Mouse (Mus musculus): ENCODE results near the gene Chkb.

DNA sequence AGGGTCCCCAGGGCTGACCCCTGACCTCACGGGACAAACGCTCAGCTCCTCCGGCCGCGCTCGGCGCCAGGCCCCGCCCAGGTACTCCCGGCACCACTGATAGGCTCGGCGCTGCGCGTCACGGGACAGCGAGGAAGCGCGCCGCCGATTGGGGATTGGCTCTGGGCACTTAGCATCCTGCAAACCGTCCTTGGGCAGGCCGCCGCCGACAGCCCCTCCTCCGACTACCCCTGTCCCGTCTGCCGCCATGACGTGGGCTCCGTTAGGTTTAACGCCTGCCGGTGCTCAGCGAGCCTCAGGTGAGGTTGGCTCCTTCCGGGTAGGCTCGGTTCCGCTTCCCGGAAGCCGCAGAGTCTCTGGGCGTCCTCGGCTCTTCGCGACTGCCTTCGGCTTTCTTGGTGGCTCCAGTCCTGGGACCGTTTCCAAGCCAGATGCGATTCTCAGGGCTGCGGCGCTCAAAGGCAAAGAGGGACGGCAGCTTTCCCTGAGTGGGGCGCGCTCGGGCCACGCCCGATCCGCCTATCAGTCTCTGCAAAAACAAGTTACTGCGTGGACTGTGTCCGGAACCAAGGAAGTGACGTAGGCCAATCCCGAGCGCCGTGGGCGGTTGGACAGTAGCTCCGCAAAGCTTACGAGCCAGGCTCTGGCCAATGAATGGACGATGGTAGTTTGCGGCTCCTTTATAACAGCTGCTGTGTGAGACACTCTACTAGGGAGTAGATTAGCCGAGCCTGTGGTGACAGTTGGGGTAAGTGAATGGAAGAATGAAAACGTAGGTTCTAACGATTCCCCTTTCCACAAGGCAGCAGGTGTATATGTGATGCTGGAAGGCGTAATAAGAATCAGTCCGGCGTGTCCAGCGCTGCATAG is at the start of gene Chkb, which contains the start of the genes C730034F03Rik and Gm44502:
- TF ChIP-seq JUND (conservative IDR thresholded peaks at IDR 0.05; ENCODE audit: low read depth, low read length) = no peak
- TF ChIP-seq EP300 (IDR thresholded peaks at IDR 0.05; ENCODE audit: low read length) = no peak
- TF ChIP-seq POLR2A (IDR thresholded peaks at IDR 0.05; ENCODE audit: low read depth, low read length) = peak; percentile 92
- TF ChIP-seq ETS1 (conservative IDR thresholded peaks at IDR 0.05; ENCODE audit: low read depth, low read length) = 0 out of 2 replicates have a peak, but pooled peaks have one; percentile 30
- TF ChIP-seq NRF1 (IDR thresholded peaks at IDR 0.05; ENCODE audit: low read depth, low read length) = no peak; the same call in 1 of the 2 replicates
- TF ChIP-seq CTCF (conservative IDR thresholded peaks at IDR 0.05 in 1 of 2, IDR thresholded peaks at IDR 0.05 in 1 of 2; ENCODE audit: low read depth in 2 of 2, low read length in 2 of 2) = no peak
- TF ChIP-seq ZMIZ1 (IDR thresholded peaks at IDR 0.05; ENCODE audit: low read depth, low read length) = peak; percentile 90
- TF ChIP-seq USF1 (IDR thresholded peaks at IDR 0.05; ENCODE audit: low read depth, low read length) = peak; percentile 47
- no peak for TF ChIP-seq MAFK (IDR thresholded peaks at IDR 0.05; ENCODE audit: insufficient replicate concordance, low read length)
- no peak for TF ChIP-seq CHD2 (IDR thresholded peaks at IDR 0.05; ENCODE audit: low read length)

All from CH12.LX (cell line).